Mouse (Mus musculus): ENCODE results near the gene Lrrc55.

- TF ChIP-seq GATA1 (IDR thresholded peaks at IDR 0.05; ENCODE audit: low read depth, low read length) (no peak), MAZ (IDR thresholded peaks at IDR 0.05; ENCODE audit: low read depth, low read length) (no peak), MAX (IDR thresholded peaks at IDR 0.05; ENCODE audit: low read length) (no peak), NELFE (IDR thresholded peaks at IDR 0.05; ENCODE audit: low read depth, low read length) (no peak), CTCF (IDR thresholded peaks at IDR 0.05 in 2 of 3, conservative IDR thresholded peaks at IDR 0.05 in 1 of 3; ENCODE audit: control insufficient read depth in 1 of 3, insufficient read depth in 1 of 3, low read depth in 2 of 3, low read length in 3 of 3, poor library complexity in 1 of 3, severe bottlenecking in 1 of 3) (no peak), ZMIZ1 (IDR thresholded peaks at IDR 0.05; ENCODE audit: low read depth, low read length) (no peak)
These were observed 8.2 kb upstream of the Lrrc55 start for GRCm38 (mm10) chr2:85205170-85205569.
